Mouse (Mus musculus) fat pad, adult 2 months (tissue): ENCODE results near the gene Tsc2.

ENCODE experiments used
- DNase-seq: peaks from one replicate; pipeline ENCODE4 v3.0.0-alpha.2; 2011; ENCODE audit warnings: low read depth, low spot score; ENCODE audit errors: extremely low read depth

Gene Tsc2

DNA sequence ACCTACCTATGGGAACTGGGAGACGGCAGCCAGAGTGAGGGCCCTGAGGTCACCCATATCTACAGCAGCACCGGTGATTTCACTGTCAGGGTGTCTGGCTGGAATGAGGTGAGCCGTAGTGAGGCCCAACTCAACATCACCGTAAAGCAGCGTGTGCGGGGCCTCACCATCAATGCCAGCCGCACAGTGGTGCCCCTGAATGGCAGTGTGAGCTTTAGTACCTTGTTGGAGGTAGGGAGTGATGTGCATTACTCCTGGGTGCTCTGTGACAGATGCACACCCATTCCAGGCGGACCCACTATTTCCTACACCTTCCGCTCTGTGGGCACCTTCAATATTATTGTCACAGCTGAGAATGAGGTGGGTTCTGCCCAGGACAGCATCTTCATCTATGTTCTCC is 58.6 kb downstream of the Tsc2 start:
- DNase-seq: no peak

DNA sequence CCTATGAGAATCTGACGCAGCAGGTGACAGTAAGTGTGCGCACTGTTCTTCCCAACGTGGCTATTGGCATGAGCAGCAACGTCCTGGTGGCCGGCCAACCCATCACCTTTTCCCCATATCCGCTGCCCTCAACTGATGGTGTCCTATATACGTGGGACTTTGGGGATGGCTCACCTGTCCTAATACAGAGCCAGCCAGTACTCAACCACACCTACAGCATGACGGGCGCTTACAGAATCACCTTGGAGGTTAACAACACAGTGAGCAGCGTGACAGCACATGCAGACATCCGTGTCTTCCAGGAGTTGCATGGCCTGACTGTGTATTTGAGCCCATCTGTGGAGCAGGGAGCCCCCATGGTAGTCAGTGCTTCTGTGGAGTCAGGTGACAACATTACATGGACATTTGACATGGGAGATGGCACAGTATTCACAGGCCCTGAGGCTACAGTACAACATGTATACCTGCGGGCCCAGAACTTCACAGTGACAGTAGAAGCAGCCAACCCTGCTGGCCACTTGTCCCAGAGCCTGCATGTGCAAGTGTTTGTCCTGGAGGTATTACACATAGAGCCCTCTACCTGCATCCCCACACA is 59.7 kb downstream of the Tsc2 start:
- DNase-seq: no peak

DNA sequence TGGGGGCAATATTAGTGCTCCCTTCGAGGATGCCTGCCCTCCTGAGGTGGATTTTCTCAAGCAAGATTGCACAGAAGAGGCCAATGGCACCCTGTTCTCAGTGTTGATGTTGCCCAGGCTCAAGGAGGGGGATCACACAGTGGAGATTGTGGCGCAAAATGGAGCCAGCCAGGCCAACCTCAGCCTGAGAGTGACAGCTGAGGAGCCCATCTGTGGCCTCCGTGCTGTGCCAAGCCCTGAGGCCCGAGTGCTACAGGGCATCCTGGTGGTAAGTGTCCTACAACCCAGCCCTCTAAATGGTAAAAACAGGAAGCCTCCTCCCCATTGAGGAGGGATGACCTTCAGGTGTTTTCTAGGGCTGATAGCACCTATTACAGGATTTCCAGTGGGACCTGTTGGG is 62.6 kb downstream of the Tsc2 start:
- DNase-seq: no peak

DNA sequence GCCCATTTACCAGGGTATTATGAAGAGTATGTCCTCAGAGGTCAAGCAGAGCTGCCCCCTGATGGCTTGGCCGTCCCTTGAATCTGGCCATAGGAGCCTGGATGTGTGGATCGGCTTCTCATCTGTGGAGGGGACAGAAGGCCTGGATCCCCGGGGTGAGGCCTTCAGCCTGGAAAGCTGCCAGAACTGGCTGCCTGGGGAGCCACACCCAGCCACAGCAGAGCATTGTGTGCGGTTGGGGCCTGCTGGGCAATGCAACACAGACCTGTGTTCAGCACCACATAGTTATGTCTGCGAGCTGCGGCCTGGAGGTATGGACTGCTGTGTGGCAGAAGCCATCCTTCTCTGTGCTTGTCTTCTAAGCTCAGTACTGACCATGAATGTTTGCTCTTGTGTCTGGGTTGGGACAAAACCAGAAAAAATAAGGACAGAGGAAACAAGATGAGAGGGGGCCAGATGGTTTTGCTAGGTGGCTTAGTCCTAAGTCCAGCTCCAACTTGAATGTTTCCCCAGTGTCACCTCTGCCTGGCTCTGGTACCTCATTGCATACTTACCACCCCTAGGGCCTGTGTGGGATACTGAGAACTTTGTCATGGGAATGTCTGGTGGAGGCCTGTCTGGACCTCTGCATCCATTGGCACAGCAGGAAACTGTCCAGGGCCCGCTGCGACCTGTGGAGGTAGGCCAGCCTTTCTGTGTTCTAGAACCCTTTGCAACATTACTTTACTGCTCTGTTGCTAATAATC is 65.2 kb downstream of the Tsc2 start:
- no peak for DNase-seq

DNA sequence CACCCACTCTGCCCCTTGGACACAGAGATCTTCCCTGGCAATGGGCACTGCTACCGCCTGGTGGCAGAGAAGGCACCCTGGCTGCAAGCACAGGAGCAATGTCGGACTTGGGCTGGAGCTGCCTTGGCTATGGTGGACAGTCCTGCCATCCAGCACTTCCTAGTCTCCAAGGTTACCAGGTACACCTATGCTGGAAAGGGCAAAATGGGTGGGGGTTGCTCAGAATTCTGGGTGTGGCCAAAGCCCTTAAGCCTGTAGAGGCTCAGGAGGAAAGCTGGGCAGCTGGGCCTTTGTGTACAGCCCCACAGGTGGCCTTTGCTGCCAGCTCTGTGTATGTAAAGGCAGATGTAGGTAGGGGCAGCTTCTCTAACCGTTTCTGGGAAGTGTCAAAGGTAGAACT is 66.6 kb downstream of the Tsc2 start:
- no peak for DNase-seq

DNA sequence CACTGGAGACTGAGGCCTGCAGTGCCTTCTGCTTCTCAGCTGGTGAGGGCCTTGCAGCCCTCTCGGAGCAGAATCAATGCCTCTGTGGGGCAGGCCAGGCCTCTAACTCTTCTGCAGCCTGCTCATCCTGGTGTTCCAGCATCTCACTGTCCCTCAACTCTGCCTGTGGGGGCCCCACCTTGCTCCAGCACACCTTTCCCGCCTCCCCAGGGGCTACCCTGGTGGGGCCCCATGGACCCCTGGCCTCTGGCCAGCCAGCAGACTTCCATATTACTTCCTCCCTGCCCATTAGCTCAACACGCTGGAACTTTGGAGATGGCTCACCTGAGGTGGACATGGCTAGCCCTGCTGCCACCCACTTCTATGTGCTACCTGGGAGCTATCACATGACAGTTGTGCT is 67.3 kb downstream of the Tsc2 start:
- DNase-seq: no peak

DNA sequence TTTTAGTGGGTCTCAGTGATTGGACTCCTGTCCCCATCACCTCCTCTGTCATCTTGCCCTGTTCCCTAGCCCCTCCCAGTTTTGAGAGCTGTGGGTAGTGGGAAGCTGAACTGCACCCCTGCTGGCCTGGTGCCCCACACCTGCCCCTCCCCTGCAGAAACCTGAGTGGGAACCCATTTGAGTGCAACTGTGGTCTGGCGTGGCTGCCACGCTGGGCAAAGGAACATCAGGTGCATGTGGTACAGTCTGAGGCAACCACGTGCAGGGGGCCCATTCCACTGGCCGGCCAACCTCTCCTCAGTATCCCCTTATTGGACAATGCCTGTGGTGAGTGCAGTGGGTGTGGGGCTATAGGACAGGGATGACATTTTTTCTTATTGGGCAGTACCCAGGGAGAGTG is 68.0 kb downstream of the Tsc2 start:
- DNase-seq: no peak

DNA sequence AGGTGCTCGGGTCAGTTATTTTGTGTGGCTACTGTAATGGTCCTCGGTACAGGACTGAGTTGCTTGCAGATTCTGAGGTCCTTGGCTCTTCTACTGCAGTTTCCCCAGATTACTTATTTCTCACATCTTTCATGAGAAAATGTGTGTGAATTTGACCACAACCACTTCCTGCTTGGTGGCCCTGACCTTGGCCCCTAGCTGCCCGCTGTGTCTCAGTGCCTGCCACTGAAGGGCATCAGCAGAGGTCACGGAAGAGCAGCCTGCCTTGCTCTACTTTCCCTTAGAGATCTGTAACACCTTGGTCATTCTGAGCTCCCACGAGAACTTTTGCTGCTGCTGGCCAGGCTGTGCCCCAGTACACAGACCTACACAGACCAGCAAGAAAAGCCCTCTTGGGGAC is 68.8 kb downstream of the Tsc2 start:
- DNase-seq: no peak

DNA sequence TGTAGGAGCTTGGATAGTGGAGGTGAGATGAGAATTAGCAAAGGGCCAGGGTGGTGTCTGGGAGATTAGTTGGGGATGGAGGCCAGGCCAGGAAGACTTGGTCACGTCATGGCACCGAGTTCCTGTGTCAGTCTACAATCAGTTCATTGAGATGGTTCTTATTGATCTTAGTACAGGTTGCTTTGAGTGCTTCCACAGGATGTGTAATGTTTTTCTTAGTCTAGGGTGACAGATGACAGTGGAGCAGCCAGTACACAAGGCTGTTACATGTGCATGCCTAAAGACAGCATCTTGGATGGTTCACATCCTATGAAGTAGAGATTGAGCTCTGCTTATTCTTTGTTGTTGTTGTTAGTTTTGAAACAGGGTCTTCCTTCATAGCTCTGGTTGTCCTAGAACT is 70.8 kb downstream of the Tsc2 start:
- DNase-seq: no peak

DNA sequence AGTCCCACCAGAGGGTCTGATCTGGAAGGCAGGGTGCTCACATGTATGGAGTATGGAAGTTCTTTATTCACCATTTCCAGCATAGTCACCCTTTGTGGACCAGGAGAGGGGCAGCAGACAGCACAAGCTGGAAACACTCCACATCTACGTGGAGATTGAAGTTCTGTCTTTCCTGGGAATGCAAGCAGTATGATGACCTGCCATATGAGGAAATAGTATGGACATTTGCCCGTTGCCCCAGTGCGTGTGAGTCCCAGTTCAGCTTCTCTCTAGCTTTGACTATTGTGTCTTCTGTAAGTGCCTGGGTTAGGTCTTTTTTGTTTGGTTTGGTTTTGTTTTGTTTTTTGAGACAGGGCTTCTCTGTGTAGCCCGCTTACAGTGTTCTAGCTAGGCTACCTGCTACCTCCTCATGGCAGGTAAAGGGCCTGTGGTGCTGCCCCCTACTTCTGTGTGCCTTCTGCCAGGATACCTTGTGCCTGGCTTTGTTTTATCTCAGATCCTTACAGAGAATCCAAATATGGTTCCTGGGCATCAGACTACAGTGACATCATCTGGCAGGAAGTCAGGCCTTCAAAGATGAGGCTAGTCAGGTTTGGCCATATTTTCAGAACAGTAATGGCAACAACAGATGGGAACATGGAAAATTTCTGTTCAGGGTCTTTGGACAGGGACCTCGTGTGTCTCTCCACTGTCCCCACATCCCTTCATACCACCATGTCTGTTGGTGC is 72.0 kb downstream of the Tsc2 start:
- DNase-seq: no peak

DNA sequence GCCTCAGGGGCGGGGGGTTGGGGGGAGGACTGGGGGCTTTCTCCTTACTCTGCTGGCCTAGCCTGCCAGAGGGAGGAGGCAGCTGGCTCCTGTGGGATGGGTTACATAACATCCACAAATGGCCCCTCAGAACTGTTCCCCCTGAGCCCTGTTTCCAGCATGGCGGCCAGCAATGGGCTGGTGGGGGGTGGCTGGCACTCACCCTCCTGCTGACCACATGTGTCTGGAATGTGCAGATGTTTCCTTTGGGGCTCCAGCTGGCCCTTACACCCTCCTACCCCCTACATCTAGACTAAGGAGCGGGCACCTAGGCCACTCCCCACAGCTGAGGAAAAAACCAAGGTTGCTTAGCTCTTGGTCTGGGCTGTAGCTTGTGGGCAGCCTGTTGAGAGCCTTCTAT is 73.3 kb downstream of the Tsc2 start:
- no peak for DNase-seq

DNA sequence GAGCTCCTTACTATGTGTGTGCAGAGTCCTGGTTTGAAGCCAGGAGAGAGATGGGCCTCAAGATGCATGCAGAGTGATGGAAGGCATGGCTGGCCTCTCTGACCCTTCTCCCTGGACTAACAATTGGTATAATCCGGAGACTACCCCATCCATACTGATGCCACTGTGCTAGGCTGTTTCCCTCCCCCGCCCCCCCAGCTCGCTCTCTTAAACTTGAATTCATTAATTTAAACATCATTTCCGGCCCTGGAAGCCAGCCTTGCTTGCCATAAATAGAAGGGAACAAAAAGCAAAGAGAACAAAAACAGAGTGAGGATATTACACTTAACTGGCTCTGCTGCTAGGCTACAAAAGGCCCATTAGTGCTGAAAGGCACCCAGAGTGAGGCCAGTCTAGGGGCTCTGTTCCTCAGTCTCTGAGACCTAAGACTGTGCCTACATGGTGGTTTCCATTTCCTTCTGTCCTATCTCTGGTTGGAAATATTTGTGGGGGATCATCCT is 73.8 kb downstream of the Tsc2 start:
- no peak for DNase-seq

DNA sequence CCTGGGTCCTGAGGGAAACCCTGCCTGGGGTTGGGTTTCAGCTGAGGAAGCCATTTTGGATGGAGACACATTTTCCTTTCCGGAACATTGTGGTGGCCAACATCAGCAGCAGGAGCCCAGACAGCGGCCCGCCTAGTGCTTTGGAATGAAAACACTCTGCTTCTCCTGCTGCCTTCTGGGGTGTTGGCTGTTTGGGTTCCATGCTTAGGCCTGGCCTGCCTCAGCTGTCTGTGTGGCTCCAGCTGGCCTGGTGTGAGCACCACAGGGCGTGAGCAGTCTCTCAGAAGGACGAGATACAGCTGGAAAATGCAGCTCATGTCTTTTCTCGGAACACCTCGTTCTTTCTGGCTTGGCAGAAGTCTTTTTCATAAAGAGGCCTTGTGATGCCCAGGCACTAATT is 75.3 kb downstream of the Tsc2 start:
- no peak for DNase-seq

DNA sequence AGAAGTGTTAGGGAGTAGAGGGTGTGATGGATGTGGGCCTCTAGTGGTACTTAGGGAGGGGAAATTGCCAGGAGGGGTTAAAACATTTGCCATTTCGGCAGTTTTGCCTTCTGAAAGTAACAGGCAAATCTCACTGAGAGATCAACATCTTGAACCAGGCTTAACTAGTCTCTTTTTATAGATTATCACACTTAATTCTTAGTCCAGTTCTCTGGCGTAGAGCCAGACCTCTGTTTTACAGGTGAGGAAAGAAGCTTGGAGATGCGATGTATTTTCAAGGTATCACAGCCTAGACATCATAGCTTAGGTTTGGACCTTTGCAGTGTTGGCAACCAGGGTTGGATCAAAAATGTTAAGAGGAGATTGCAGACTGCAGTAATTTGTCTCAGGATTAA is 81.4 kb downstream of the Tsc2 start:
- no peak for DNase-seq

DNA sequence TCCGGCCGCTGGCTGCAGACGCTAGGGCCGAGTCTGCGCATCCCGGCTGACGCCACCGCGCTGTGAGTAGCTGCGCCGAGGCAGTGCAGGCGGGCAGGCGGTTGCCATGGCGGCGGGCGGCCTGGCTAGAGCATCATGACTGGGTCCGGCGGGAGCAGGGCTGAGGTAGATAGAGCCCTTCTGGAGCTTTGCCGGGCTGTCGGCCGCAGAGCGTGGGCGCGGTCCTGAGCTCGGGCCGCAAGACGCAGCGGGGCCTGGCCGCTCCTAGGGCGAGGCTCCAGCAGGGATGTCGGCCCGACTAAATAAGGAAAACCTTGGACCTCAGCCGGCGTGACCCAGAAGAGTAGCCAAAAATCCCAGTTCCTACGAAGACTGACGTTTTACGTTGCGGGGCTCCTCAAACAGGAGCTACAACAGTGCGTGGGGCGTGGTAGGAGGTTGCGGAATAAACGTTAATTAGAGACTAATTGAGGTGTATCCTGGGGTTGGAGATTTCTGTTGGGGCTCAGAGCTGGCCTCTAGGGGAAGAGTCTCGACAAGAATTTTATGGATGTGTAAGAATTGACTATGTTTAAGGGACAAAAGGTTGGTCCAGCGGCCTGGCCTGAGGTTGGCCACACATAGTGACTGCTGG is 81.9 kb downstream of the Tsc2 start:
- no peak for DNase-seq

DNA sequence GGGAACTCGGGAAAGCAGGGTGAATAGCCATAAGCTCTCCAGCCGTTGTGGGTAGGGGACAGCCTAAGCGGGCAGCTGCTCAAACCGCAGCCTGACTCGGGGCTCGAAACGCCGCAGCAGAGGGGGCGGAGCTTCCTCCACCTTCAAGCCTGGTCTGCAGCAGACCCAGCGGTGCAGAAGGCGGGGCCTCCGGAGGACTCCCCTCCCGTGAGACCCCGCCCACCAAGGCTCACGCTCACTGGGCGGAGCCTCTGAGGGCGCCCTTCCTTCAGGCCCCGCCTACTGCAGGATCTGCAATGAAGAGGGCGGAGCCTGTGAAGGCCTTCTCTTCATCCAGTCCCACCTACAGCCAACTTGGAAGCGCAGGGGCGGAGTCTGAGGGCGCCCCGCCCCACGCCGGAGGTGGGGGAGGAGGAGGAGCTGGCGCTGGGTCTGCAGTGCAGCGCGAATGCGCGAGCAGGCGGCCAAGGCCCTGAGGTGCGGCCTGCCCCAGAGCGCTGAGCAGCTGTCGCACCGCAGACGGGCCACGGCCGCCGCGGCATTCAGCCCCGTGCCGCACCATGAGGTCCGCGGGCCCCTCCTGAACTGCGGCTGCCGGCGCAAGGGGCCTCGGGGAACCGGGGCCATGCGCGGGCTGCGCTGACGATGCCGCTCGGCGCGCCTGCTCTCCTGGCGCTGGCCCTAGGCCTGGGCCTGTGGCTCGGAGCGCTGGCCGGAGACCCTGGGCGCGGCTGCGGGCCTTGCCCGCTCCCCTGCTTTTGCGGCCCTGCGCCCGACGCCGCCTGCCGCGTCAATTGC is 82.6 kb downstream of the Tsc2 start, which contains the start of gene Pkd1:
Gene Pkd1, plus strand, starts transcription at position 217 of the 798 bp plus-strand sequence.
- peak; percentile 92 for DNase-seq

DNA sequence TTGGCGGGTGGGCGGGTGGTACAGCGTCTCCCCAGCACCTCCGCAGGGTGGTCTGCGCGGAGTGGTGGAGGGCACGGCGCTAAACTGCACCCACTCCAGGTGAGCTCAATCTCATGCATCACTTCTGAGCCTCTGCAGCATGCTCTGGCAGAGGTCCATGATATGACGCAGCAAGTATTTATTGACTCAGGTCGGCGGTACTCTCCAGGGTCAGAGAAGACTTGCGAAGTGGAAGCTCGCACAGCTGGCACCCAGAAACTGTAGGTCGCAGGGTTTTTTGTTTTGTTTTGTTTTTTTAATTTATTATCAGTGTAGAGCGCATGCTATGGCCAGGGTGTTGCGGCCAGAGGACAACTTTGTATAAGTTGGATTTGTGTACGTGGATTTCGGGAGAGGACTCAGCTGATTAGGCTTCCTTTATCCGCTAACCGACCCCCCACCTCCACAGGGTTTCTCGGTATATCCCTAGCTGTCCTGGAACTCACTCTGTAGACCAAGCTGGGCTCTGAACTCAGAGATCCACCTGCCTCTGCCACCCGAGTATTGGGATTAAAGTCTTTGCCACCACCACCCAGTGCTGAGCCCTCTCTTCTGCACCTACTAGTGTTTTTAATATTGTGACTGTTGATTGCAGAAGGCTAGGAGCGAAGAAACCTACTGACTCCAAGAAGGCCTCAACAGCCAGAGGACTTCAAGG is 83.4 kb downstream of the Tsc2 start:
- no peak for DNase-seq

DNA sequence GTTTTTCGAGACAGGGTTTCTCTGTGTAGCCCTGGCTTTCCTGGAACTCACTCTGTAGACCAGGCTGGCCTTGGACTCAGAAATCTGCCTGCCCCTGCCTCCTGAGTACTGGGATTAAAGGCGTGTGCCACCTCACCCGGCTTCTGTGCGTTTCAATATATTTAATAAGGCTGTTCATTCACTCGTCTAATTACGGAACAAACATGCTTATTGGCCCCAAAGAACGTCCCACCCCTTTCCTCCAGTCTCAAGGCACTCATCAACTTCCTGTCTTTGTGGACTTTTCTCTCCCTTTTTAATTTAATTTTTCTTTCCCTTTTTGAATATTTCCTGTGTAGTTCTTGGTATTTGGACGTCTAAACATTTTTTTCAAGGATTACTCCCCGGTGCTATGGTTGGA is 84.0 kb downstream of the Tsc2 start:
- DNase-seq: no peak

DNA sequence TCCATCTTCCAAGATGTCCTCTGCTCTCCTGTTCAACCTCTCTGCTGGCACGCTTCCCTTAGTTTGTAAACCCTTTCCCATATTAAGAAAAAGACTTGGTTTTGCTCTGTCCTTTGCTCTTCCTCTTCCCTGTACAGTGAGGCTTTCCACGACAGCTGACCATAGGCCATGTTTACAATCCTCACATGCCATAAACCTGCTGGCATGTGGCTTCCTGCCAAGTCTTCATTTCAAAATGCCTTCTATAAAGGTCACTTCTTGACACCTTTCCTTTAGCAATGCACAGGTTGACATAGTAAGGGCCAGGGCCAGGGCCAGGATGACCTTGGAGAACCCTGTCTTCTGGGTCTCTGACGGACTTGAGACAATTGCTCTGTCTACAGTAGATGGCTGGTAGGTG is 86.2 kb downstream of the Tsc2 start:
- DNase-seq: no peak
